Mouse (Mus musculus) neural tube, embryonic 11.5 days (tissue): ENCODE results near the gene Lce1i. TPM values are rescaled to one million over a fixed set of nuclear protein-coding genes. Genes with fewer than 3 reads are reported as not detected.

Experiments
- ATAC-seq: fragments of 200-750 bp; cut with Nextera tagmentation; 2 replicates; pipeline ENCODE4 v1.8.0; 2017; ENCODE audit warnings: moderate number of reproducible peaks, mild to moderate bottlenecking, moderate TSS enrichment, moderate library complexity; ENCODE audit not compliant: insufficient read depth, low FRiP score, low TSS enrichment
- DNase-seq: peaks from one replicate; pipeline ENCODE4 v3.0.0-alpha.2; 2015; ENCODE audit warnings: low spot score
- H3K27ac ChIP-seq: fragments of 300-500 bp; sonication (generic); 2 replicates; pipeline ENCODE4 v1.5.1; 2014; ENCODE audit warnings: low read depth, mild to moderate bottlenecking, low read length
- H3K27me3 ChIP-seq: fragments of 300-500 bp; sonication (generic); 2 replicates; pipeline ENCODE4 v1.6.1; 2014; ENCODE audit warnings: mild to moderate bottlenecking, low read length, mixed read lengths; ENCODE audit not compliant: control insufficient read depth, insufficient read depth
- H3K36me3 ChIP-seq: fragments of 300-500 bp; sonication (generic); 2 replicates; pipeline ENCODE4 v1.6.1; 2014; ENCODE audit warnings: mild to moderate bottlenecking, low read length, moderate library complexity, mixed read lengths; ENCODE audit not compliant: control insufficient read depth, insufficient read depth
- H3K4me1 ChIP-seq: fragments of 300-500 bp; sonication (generic); 2 replicates; pipeline ENCODE4 v1.6.1; 2014; ENCODE audit warnings: low read length, mixed read lengths; ENCODE audit not compliant: control insufficient read depth, insufficient read depth
- H3K4me2 ChIP-seq: fragments of 300-500 bp; sonication (generic); 2 replicates; pipeline ENCODE4 v1.6.1; 2014; ENCODE audit warnings: low read depth, mild to moderate bottlenecking, moderate library complexity
- H3K4me3 ChIP-seq: fragments of 300-500 bp; sonication (generic); 2 replicates; pipeline ENCODE4 v1.5.1; 2014; ENCODE audit warnings: low read depth, low read length
- H3K9ac ChIP-seq: fragments of 300-500 bp; sonication (generic); 2 replicates; pipeline ENCODE4 v1.6.1; 2014; ENCODE audit warnings: mild to moderate bottlenecking, low read length
- H3K9me3 ChIP-seq: fragments of 300-500 bp; sonication (generic); 2 replicates; pipeline ENCODE4 v1.6.1; 2016; ENCODE audit warnings: low read length; ENCODE audit not compliant: control insufficient read depth
- WGBS: fragments of 180-500 bp; shearing (Covaris S2); extraction: QIAGEN DNeasy Blood & Tissue Kit; methylation state at CpG from one replicate; pipeline ENCODE4 v1.1.7; 2014; 5-methylcytosine and 5-hydroxymethylcytosine counted together
- polyA plus RNA-seq: library from polyadenylated mRNA; unstranded; fragments of >200 nt; fragmentation: Nextera tagmentation; extraction: Ambion mirVana; gene quantifications from 2 replicates; pipeline ENCODE4 v1.2.1, GENCODE M21; 2014

The Lce1i gene
- polyA plus RNA-seq, 1 experiment from 2014 or later: not detected

DNA sequence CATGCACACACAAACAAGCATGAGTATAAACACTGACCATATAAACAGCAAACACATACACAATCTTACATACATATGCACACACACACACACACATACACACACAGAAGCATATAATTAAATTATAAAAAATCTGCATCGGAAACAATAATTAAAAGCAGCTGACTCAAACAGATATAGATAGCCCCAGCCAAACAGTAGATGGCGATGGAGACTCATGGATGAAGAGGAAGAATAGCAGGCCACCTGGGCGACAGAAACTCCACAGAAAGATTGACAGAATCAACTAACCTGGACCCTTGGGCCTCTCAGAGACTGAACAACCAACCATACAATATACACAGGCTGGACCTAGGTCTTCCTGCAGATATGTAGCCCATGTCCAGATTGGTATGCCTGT, 25.5 kb downstream of the Lce1i start:
- no peaks in the 10 kb centered on the region for H3K9me3 ChIP-seq
- ATAC-seq: no peak
- no peak overlapping the region for H3K4me3 ChIP-seq
- H3K4me1 ChIP-seq: no peaks in the 10 kb centered on the region
- DNase-seq: no peak
- H3K36me3 ChIP-seq: no peaks in the 10 kb centered on the region
- H3K27ac ChIP-seq: no peak overlapping the region
- H3K4me2 ChIP-seq: no peak overlapping the region
- H3K27me3 ChIP-seq: no peaks in the 10 kb centered on the region
- 42% methylated on average over 3 of the region's 3 CpGs for WGBS
- H3K9ac ChIP-seq: no peak overlapping the region

DNA sequence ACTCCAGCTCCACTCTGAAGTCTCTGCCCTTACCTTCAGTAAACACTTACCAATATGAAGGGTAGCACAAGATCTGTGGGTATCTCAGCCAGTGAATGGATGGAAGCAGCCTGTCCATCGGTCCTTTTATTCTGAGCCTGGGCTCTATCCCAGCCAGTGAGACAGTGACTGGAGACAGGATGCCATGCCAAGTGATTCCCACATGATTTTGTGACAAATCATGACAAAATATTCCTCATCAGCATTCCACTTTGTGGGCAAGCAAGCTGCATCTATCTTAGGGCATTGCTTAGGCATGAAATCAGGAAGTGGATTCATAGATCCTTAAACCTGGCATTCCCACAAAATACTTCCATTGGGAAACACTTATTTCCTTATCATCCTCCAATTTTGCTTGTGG, 26.5 kb downstream of the Lce1i start, which contains the start of gene Lce1g:
TSS of gene Lce1g (minus strand) at position 101 of the 400 bp plus-strand sequence.
- Histone ChIP-seq H3K9ac (no peak within 1 kb of the TSS), H3K4me3 (no peak within 1 kb of the TSS), H3K27me3 (no peaks in the 10 kb centered on the region), H3K4me1 (no peaks in the 10 kb centered on the region), H3K4me2 (no peak within 1 kb of the TSS), H3K9me3 (no peaks in the 10 kb centered on the region), H3K36me3 (no peaks in the 10 kb centered on the region), H3K27ac (no peak within 1 kb of the TSS)
- WGBS: 90% methylated on average over 1 of the region's 1 CpGs
- ATAC-seq: no peak
- no peak for DNase-seq

DNA sequence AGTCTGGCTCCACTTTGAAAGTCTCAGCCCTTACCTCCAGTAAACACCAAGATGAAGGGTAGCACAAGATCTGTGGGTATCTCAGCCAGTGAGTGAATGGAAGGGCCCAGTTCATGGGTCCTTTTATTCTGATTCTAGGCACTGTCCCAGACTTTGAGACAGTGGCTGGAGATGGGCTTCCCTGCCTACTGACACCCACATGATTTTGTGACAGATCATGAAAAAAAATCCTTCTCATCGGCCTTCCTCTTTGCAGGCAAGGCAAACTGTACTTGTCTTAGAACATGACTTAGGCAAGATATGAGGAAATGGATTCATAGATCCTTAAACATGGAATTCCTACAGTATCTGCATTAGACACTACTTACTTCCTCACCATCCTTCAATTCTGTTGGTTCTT, 39.7 kb downstream of the Lce1i start, which contains the start of gene Gm38119:
TSS of gene Gm38119 (minus strand) at position 101 of the 400 bp plus-strand sequence.
- Histone ChIP-seq H3K4me1 (no peaks in the 10 kb centered on the region), H3K4me2 (no peak within 1 kb of the TSS), H3K36me3 (no peaks in the 10 kb centered on the region), H3K4me3 (no peak within 1 kb of the TSS), H3K27ac (no peak within 1 kb of the TSS), H3K9me3 (no peaks in the 10 kb centered on the region), H3K9ac (no peak within 1 kb of the TSS), H3K27me3 (no peaks in the 10 kb centered on the region)
- ATAC-seq (no peak), DNase-seq (no peak)
- 71% methylated on average over 1 of the region's 1 CpGs for WGBS

Other genes starting within 250 kb of the Lce1i start
- not detected in 2 replicates for gene 2310046K23Rik, start 244.4 kb downstream of the Lce1i start, polyA plus RNA-seq
- gene Ivl, start 205.2 kb downstream of the Lce1i start, polyA plus RNA-seq: not detected in 2 replicates
- gene Smcp, start 189.9 kb downstream of the Lce1i start, polyA plus RNA-seq: not detected in 2 replicates
- not detected in 2 replicates for gene 2210017I01Rik, start 171.4 kb downstream of the Lce1i start, polyA plus RNA-seq
- not detected in 2 replicates for gene Lce6a, start 157.2 kb downstream of the Lce1i start, polyA plus RNA-seq
- not detected in 2 replicates for gene Lce1a1, start 130.6 kb downstream of the Lce1i start, polyA plus RNA-seq
- not detected in 2 replicates for gene Lce1b, start 122.0 kb downstream of the Lce1i start, polyA plus RNA-seq
- gene Lce1a2, start 108.6 kb downstream of the Lce1i start, polyA plus RNA-seq: not detected in 2 replicates
- gene Lce1c, start 99.7 kb downstream of the Lce1i start, polyA plus RNA-seq: not detected in 2 replicates
- gene Lce1d, start 91.7 kb downstream of the Lce1i start, polyA plus RNA-seq: not detected in 2 replicates
- gene Lce1e, start 69.8 kb downstream of the Lce1i start, polyA plus RNA-seq: not detected in 2 replicates
- gene Lce1f, start 58.5 kb downstream of the Lce1i start, polyA plus RNA-seq: not detected in 2 replicates
- gene Gm38119, start 39.8 kb downstream of the Lce1i start, polyA plus RNA-seq: not detected in 2 replicates
- not detected in 2 replicates for gene Lce1g, start 26.6 kb downstream of the Lce1i start, polyA plus RNA-seq
- not detected in 2 replicates for gene Lce1h, start 13.8 kb downstream of the Lce1i start, polyA plus RNA-seq
- gene Lce1j, start 11.6 kb upstream of the Lce1i start, polyA plus RNA-seq: not detected in 2 replicates
- not detected in 2 replicates for gene Lce1k, start 29.0 kb upstream of the Lce1i start, polyA plus RNA-seq
- gene Kprp, start 48.3 kb upstream of the Lce1i start, polyA plus RNA-seq: not detected in 2 replicates
- gene Lce1l, start 72.4 kb upstream of the Lce1i start, polyA plus RNA-seq: not detected in 2 replicates
- gene 2310050C09Rik, start 91.3 kb upstream of the Lce1i start, polyA plus RNA-seq: not detected in 2 replicates
- gene Lce3a, start 147.3 kb upstream of the Lce1i start, polyA plus RNA-seq: not detected in 2 replicates
- not detected in 2 replicates for gene Lce3b, start 154.1 kb upstream of the Lce1i start, polyA plus RNA-seq
- gene Lce3c, start 165.6 kb upstream of the Lce1i start, polyA plus RNA-seq: not detected in 2 replicates
- gene Lce3d, start 178.5 kb upstream of the Lce1i start, polyA plus RNA-seq: not detected in 2 replicates
- not detected in 2 replicates for gene Lce3e, start 188.2 kb upstream of the Lce1i start, polyA plus RNA-seq
- gene Lce3f, start 213.3 kb upstream of the Lce1i start, polyA plus RNA-seq: not detected in 2 replicates
- 0.68 TPM in 1 of 2 replicates, not detected in the other for gene Crct1, start 236.8 kb upstream of the Lce1i start, polyA plus RNA-seq
- gene Lce1m, start 240.2 kb upstream of the Lce1i start, polyA plus RNA-seq: not detected in 2 replicates